Comparison of ENCODE assay signal across 18 mouse cellular contexts in genomic region chr15:56766356-56766755, GRCm38 (mm10).
A peak's percentile ranks its signal among the peaks of the same experiment; 100 is the strongest.
DNase-seq lines count a peak whose midpoint lies in the region; ATAC-seq lines count a peak whose summit lies in the region.
"Had no signal": no experiment of that assay in that cellular context is flagged by ENCODE, and none has a peak within 500 bp of the region (broad histone marks: within the 10 kb centered on the region; RNA-seq: fewer than 3 reads in every experiment).

No protein-coding gene starts in this region.

- no peaks in the 10 kb centered on the region for H3K36me3 ChIP-seq in kidney, embryonic 14.5 days (ENCODE audit: control insufficient read depth, insufficient read depth, low read length)
- H3K36me3 ChIP-seq: embryonic facial prominence, embryonic 13.5 days; G1E; heart, embryonic 13.5 days; hindbrain, embryonic 13.5 days; limb, embryonic 12.5 days; liver, embryonic 15.5 days had no signal

- intact Hi-C loops in heart, postnatal 25 days (cut with DNase I) = no loop called here

- ATAC-seq in kidney, embryonic 14.5 days (ENCODE audit: low FRiP score, low TSS enrichment) = peak; percentile 91
- ATAC-seq: intestine, embryonic 16.5 days had no signal

- no peak overlapping the region for H3K9ac ChIP-seq in kidney, embryonic 14.5 days (ENCODE audit: low read depth, low read length)
- H3K9ac ChIP-seq: embryonic facial prominence, embryonic 13.5 days; heart, embryonic 13.5 days; hindbrain, embryonic 13.5 days; limb, embryonic 12.5 days; liver, embryonic 15.5 days had no signal

- H3K4me3 ChIP-seq in kidney, embryonic 14.5 days (ENCODE audit: low read length) = no peak overlapping the region
- H3K4me3 ChIP-seq: embryonic facial prominence, embryonic 13.5 days; heart, embryonic 13.5 days; hindbrain, embryonic 13.5 days; limb, embryonic 12.5 days; liver, embryonic 15.5 days had no signal

- H3K27ac ChIP-seq in kidney, embryonic 14.5 days (ENCODE audit: low read depth, low read length) = no peak overlapping the region; the same call in 1 of the 2 replicates
- H3K27ac ChIP-seq: embryonic facial prominence, embryonic 13.5 days; heart, embryonic 13.5 days; hindbrain, embryonic 13.5 days; limb, embryonic 12.5 days; liver, embryonic 15.5 days had no signal

- DNase-seq in kidney, adult 18-20 months = no peak
- DNase-seq in urinary bladder, postnatal 14 days (ENCODE audit: low spot score) = peak; percentile 7
- DNase-seq in urinary bladder, postnatal 10 days (ENCODE audit: low spot score) = no peak
- DNase-seq in heart, postnatal 25 days (ENCODE audit: low spot score) = peak; percentile 1
- DNase-seq in layer of hippocampus, postnatal 25 days (ENCODE audit: extremely low spot score in 1 of 2, low spot score in 1 of 2) = no peak
- no peak for DNase-seq in retina, postnatal 1 day
- DNase-seq: adrenal gland, adult 2 months; cerebellum, adult 11-12 months; lung, postnatal 14 days; thymus, adult 2 months had no signal

- H3K4me2 ChIP-seq in kidney, embryonic 14.5 days (replicated peaks; ENCODE audit: low read depth, low read length) = no peak overlapping the region
- H3K4me2 ChIP-seq: embryonic facial prominence, embryonic 13.5 days; heart, embryonic 13.5 days; hindbrain, embryonic 13.5 days; limb, embryonic 12.5 days; liver, embryonic 15.5 days had no signal

- H3K4me1 ChIP-seq in kidney, embryonic 14.5 days (ENCODE audit: control insufficient read depth, insufficient read depth, low read length) = no peaks in the 10 kb centered on the region
- H3K4me1 ChIP-seq: liver, embryonic 15.5 days had no signal

- no peaks in the 10 kb centered on the region for H3K9me3 ChIP-seq in kidney, embryonic 14.5 days (ENCODE audit: control insufficient read depth, low read length)
- H3K9me3 ChIP-seq: embryonic facial prominence, embryonic 13.5 days; G1E; heart, embryonic 13.5 days; hindbrain, embryonic 13.5 days; limb, embryonic 12.5 days; liver, embryonic 15.5 days had no signal

- WGBS in kidney, embryonic 14.5 days = 18% methylated on average over 6 of the region's 6 CpGs

- no peaks in the 10 kb centered on the region for H3K27me3 ChIP-seq in kidney, embryonic 14.5 days (ENCODE audit: control insufficient read depth, insufficient read depth, low read length)
- H3K27me3 ChIP-seq: embryonic facial prominence, embryonic 13.5 days; heart, embryonic 13.5 days; hindbrain, embryonic 13.5 days; limb, embryonic 12.5 days; liver, embryonic 15.5 days had no signal

Comparison
In these comparisons a context has a peak if more than half of its experiments do, and no peak if none do; other contexts are left out.
1. DNase-seq: peak in urinary bladder, postnatal 14 days (single experiment) and heart, postnatal 25 days (single experiment); none in kidney, adult 18-20 months (single experiment), urinary bladder, postnatal 10 days (single experiment), layer of hippocampus, postnatal 25 days (0 of 2) and retina, postnatal 1 day (single experiment).